Mouse (Mus musculus) olfactory bulb, adult 2 months (tissue): Measurements from ENCODE around the gene Atp1a2. TPM values are rescaled to one million over a fixed set of nuclear protein-coding genes. Genes with fewer than 3 reads are reported as not detected.

Experiments
- H3K27ac ChIP-seq: fragments of 200-500 bp; 2 replicates; pipeline ENCODE4 v1.5.1; 2012; ENCODE audit warnings: low read depth, low read length; ENCODE audit not compliant: insufficient read depth
- H3K4me1 ChIP-seq: fragments of 200-500 bp; 2 replicates; pipeline ENCODE4 v1.6.1; 2012; ENCODE audit warnings: low read length; ENCODE audit not compliant: control insufficient read depth, insufficient read depth
- H3K4me3 ChIP-seq: fragments of 200-500 bp; 2 replicates; pipeline ENCODE4 v1.5.1; 2012; ENCODE audit warnings: mild to moderate bottlenecking, low read depth, low read length, moderate library complexity; ENCODE audit not compliant: insufficient read depth
- CTCF ChIP-seq: fragments of 200-500 bp; IDR thresholded peaks from 2 replicates; pipeline ENCODE4 v1.5.1; 2012; ENCODE audit warnings: low read depth, mild to moderate bottlenecking, low read length, moderate library complexity; ENCODE audit not compliant: insufficient read depth
- POLR2A ChIP-seq: fragments of 200-500 bp; IDR thresholded peaks from 2 replicates; pipeline ENCODE4 v1.6.1; 2012; ENCODE audit warnings: mild to moderate bottlenecking, low read depth, low read length, moderate library complexity; ENCODE audit not compliant: insufficient read depth
- WGBS: fragments of 180-500 bp; shearing (Covaris S2); methylation state at CpG from one replicate; pipeline ENCODE4 v1.1.7; 2018; 5-methylcytosine and 5-hydroxymethylcytosine counted together
- polyA plus RNA-seq: library from polyadenylated mRNA; stranded (reverse); fragments of >200 nt; gene quantifications from 2 replicates; pipeline ENCODE4 v1.2.4, GENCODE M21; 2012; ENCODE audit warnings: low replicate concordance; ENCODE audit not compliant: missing spikeins, insufficient read depth, insufficient read length

Atp1a2 gene
- polyA plus RNA-seq, 1 experiment = 130 TPM

GRCm38 (mm10) chr1:172242401-172242800 lies 55.5 kb downstream of the Atp1a2 start:
- H3K4me1 ChIP-seq = 0 out of 2 replicates have a peak, but pooled peaks cover 2% of the 10 kb centered on the region
- 39% methylated on average over 2 of the region's 2 CpGs for WGBS
- H3K27ac ChIP-seq = no peak overlapping the region
- H3K4me3 ChIP-seq = no peak overlapping the region
- TF ChIP-seq CTCF (no peak), POLR2A (no peak)

- WGBS = 52% methylated on average over 6 of the region's 6 CpGs
- TF ChIP-seq CTCF (no peak), POLR2A (no peak)
- no peak overlapping the region for H3K4me3 ChIP-seq
- H3K4me1 ChIP-seq = 0 out of 2 replicates have a peak, but pooled peaks cover 2% of the 10 kb centered on the region
- no peak overlapping the region for H3K27ac ChIP-seq
Measured at GRCm38 (mm10) chr1:172240945-172241708, 56.7 kb downstream of the Atp1a2 start.

- no peak overlapping the region for H3K4me3 ChIP-seq
- H3K27ac ChIP-seq = no peak overlapping the region
- TF ChIP-seq CTCF = no peak
- H3K4me1 ChIP-seq = no peaks in the 10 kb centered on the region
- 95% methylated on average over 1 of the region's 1 CpGs for WGBS
Measured at GRCm38 (mm10) chr1:172229215-172229614, 68.6 kb downstream of the Atp1a2 start.

GRCm38 (mm10) chr1:172228209-172228608 lies 69.7 kb downstream of the Atp1a2 start:
- WGBS = 71% methylated on average over 2 of the region's 2 CpGs

More at GRCm38 (mm10) chr1:172228209-172228608, 69.7 kb downstream of the Atp1a2 start:
- no peak overlapping the region for H3K4me3 ChIP-seq
- TF ChIP-seq POLR2A = no peak
- no peak for TF ChIP-seq CTCF
- H3K27ac ChIP-seq = no peak overlapping the region
- no peaks in the 10 kb centered on the region for H3K4me1 ChIP-seq

Other genes with a start within 250 kb of the Atp1a2 start
- gene Nhlh1, start 240.5 kb downstream of the Atp1a2 start, polyA plus RNA-seq = not detected in 2 replicates
- 120 and 157 TPM in 2 replicates for gene Copa, start 215.5 kb downstream of the Atp1a2 start, polyA plus RNA-seq
- 196 TPM in 1 of 2 replicates, not detected in the other for gene Ncstn, start 215.3 kb downstream of the Atp1a2 start, polyA plus RNA-seq
- 478 TPM in 1 of 2 replicates, not detected in the other for gene Pex19, start 171.3 kb downstream of the Atp1a2 start, polyA plus RNA-seq
- gene Dcaf8, start 150.0 kb downstream of the Atp1a2 start, polyA plus RNA-seq = 96.2 TPM in 1 of 2 replicates, not detected in the other
- gene Pea15a, start 91.3 kb downstream of the Atp1a2 start, polyA plus RNA-seq = 189 TPM in 1 of 2 replicates, not detected in the other
- gene Casq1, start 78.2 kb downstream of the Atp1a2 start, polyA plus RNA-seq = not detected in 2 replicates
- not detected in 2 replicates for gene Atp1a4, start 39.6 kb downstream of the Atp1a2 start, polyA plus RNA-seq
- not detected in 2 replicates for gene Igsf8, start 36.4 kb downstream of the Atp1a2 start, polyA plus RNA-seq
- not detected in 2 replicates for gene Kcnj9, start 31.3 kb upstream of the Atp1a2 start, polyA plus RNA-seq
- 93.5 and 169 TPM in 2 replicates for gene Kcnj10, start 43.1 kb upstream of the Atp1a2 start, polyA plus RNA-seq
- gene Pigm, start 78.5 kb upstream of the Atp1a2 start, polyA plus RNA-seq = not detected in 2 replicates
- not detected in 2 replicates for gene Slamf9, start 177.3 kb upstream of the Atp1a2 start, polyA plus RNA-seq
- gene Igsf9, start 183.7 kb upstream of the Atp1a2 start, polyA plus RNA-seq = not detected in 2 replicates
- not detected in 2 replicates for gene Tagln2, start 202.0 kb upstream of the Atp1a2 start, polyA plus RNA-seq
- gene Cfap45, start 222.7 kb upstream of the Atp1a2 start, polyA plus RNA-seq = not detected in 2 replicates